Mouse (Mus musculus) small intestine, adult 2 months (tissue): ENCODE measurements around the gene 9030025P20Rik.

ENCODE experiments used
- CTCF ChIP-seq: fragments of 200-500 bp; IDR thresholded peaks from 2 replicates; pipeline ENCODE4 v1.5.1; 2012; ENCODE audit warnings: low read depth, mild to moderate bottlenecking, control low read depth, inconsistent platforms, low read length, moderate library complexity, mixed read lengths; ENCODE audit not compliant: insufficient replicate concordance, insufficient read length; ENCODE audit errors: extremely low read depth
- POLR2A ChIP-seq: fragments of 200-500 bp; IDR thresholded peaks from 2 replicates; pipeline ENCODE4 v1.6.1; 2012; ENCODE audit warnings: low read depth, mild to moderate bottlenecking, control low read depth, inconsistent platforms, low read length, moderate library complexity

- TF ChIP-seq POLR2A (no peak), CTCF (no peak)
Observed at GRCm38 (mm10) chr17:14953452-14953851, 24.8 kb upstream of the 9030025P20Rik start.
